Mouse (Mus musculus) monocyte, adult 5-6 weeks (primary cell): Measurements from ENCODE around the gene Ttc29. TPM values are rescaled to one million over a fixed set of nuclear protein-coding genes. Genes with fewer than 3 reads are reported as not detected.

Experiments used
- ATAC-seq: fragments of 153-309, 156-312 bp; replicated peaks from 2 replicates; pipeline ENCODE4 v1.8.0; 2017; ENCODE audit warnings: mild to moderate bottlenecking; ENCODE audit not compliant: low TSS enrichment, insufficient number of reproducible peaks, severe bottlenecking, poor library complexity, low FRiP score
- total RNA-seq: library from RNA; stranded (forward); fragments of 200-1000, 200-491, 200-594 nt; gene quantifications from 3 replicates; pipeline ENCODE4 v1.2.3, GENCODE M21; 2017

Ttc29 gene
- total RNA-seq, 1 experiment from 2014 or later: 1.8 TPM

GRCm38 (mm10) chr8:78346131-78346621 lies 133.1 kb downstream of the Ttc29 start:
- no peak for ATAC-seq

DNA sequence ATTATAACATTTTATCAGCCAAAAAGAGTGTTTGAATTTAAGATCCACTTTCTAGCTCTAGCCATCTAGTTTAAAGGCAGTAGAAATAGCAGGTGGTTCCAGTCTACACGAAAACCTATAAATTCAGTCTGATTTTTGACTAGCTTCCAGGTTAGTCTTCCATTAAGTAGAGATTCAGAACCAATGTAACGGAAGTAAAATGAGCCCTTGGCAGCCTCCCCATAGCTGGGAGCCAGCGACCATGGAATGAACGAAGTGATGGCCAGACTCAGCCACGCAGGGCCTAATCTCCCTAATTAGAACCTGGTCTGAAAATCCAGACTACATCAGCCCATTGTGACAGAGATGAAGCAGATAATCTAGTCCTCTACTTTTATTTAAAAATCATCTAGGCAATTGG lies 140.8 kb downstream of the Ttc29 start:
- no peak for ATAC-seq

GRCm38 (mm10) chr8:78354801-78355200 lies 141.7 kb downstream of the Ttc29 start:
- ATAC-seq: no peak

- ATAC-seq: no peak
These were observed 177.7 kb downstream of the Ttc29 start for GRCm38 (mm10) chr8:78390756-78391155.

DNA sequence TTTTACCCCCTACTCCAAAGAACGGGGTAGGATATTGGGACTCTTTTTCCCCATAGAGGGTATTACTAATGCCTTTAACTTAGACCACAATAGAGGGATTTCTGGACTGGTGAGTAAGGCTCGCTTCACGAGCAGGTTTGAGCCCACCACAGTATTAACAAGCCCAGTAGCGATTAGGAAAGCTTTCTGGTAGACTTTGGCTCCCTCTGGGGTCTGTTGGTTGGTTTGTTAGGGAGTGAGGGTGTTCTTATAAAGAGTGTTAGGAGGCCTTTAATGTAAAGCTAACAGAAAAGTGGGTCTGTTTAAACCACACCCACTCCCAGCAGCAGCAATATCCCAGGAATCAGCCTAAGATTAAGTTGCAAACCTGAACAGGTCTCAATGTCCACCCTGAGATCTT lies 206.2 kb downstream of the Ttc29 start:
- ATAC-seq: no peak

DNA sequence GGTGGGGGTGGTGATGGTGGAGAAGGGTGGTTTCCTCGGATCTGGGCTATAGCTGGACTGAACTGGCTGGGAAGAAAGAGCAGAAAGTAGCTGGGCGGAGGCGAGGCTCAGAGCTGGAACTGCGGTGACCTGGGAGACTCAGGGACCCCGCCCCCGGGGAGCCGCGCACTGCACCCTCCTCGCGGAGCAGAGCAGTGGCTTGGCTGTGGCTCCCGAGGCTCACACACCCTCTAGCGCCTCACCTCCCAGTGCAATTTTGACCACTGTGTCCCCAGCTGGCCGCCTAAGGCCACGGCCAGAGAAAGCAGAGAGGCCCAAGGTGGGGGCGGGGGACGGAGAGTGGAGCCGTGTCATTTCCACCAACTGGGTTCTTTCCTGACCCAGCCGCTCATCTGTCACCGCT lies 207.0 kb downstream of the Ttc29 start:
- no peak for ATAC-seq

GRCm38 (mm10) chr8:78423937-78424336 lies 210.8 kb downstream of the Ttc29 start:
- ATAC-seq: no peak

DNA sequence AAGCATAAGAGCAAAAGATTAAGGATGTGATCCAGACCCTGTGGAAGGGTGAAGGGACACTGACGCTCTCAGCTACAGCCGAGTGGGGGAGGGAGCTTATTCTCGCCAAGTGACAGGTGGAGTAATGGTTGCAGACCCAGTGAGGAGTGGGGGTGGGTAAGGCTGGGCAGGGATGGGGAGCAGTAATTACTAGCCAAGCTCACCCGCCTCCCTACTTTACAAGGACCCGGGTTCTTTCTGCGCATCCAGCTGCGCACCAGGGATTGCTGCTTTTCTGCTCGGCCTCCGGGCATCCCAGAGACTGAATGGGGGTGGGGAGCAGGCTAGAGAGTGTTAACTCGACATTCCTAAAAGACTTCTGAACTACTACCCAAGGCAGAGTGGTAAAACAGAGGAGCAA lies 213.4 kb downstream of the Ttc29 start:
- no peak for ATAC-seq

- no peak for ATAC-seq
These were observed 214.0 kb downstream of the Ttc29 start for GRCm38 (mm10) chr8:78426875-78427768.

GRCm38 (mm10) chr8:78427769-78428130 lies 214.7 kb downstream of the Ttc29 start:
- ATAC-seq: no peak

- no peak for ATAC-seq
These were observed 215.1 kb downstream of the Ttc29 start for GRCm38 (mm10) chr8:78428148-78428547.

GRCm38 (mm10) chr8:78431356-78431755 lies 218.3 kb downstream of the Ttc29 start:
- no peak for ATAC-seq

DNA sequence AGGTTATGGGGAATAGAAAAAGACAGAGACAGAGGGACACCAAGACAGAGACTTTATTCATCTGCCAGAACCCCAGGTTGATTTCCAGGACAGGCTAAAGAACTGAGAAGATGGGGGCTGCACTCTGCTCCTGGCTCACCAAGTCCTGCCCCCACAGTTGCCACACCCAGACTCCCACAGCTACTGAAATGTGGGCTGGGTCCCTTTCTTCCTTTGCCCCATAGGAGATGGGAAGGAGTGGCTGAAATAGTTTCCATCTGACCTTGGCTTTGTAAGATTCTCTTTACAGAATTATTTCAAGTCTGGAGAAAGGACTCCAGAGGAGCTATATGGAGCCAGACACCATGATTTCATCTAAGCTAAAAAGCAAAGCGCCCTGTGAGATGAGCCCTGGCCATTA lies 219.4 kb downstream of the Ttc29 start:
- no peak for ATAC-seq

- ATAC-seq: no peak
These were observed 220.2 kb downstream of the Ttc29 start for GRCm38 (mm10) chr8:78433318-78433717.

DNA sequence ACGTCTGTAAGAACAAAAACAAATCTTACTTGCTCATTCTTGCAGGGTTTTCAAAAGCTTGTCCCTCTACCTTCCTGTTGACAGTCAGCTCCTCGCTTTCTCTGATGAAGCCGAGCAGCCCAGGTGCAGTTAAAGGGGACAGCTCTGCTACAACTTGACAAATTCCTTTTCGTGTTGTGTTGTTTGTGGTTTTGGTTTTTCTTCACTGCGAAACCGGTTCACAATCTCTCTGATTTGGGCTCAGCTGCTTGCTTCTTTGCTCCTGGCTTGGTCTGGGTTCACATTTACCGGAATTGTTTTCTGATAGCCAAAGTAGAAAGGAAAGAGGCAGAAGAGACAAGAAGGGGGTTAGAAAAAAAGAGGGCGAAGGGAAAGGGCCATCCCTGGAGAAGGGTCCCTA lies 221.2 kb downstream of the Ttc29 start:
- ATAC-seq: no peak

- no peak for ATAC-seq
These were observed 221.9 kb downstream of the Ttc29 start for GRCm38 (mm10) chr8:78434823-78435623.

GRCm38 (mm10) chr8:78435624-78435960 lies 222.5 kb downstream of the Ttc29 start:
- no peak for ATAC-seq

GRCm38 (mm10) chr8:78436071-78436651 lies 223.1 kb downstream of the Ttc29 start, which contains the start of gene Pou4f2:
Gene Pou4f2, minus strand, starts transcription at chr8:78436645.
- no peak for ATAC-seq

DNA sequence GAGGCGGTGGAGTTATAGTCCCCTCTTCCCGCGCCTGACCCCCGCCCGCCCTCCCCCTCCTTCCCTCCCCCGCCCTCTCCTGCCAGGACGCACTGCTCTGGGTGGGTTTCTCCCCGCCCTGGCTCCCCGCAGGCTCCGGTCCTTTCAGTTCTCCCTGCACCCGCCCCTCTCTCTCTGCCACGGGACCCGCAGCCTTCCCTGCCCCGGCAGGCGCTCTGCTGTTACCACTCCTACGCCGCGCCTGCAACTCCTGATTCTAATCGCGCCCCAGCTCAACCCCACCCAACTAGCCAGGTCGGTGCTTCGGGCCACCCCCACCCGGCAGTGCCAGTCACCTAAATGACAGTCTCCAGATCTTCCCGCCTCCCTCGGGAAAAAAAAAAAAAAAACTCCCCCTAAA lies 223.6 kb downstream of the Ttc29 start:
- no peak for ATAC-seq
